Mouse (Mus musculus): ENCODE measurements around the gene Riox2. TPM values are rescaled to one million over a fixed set of nuclear protein-coding genes. Genes with fewer than 3 reads are reported as not detected.
A peak's percentile ranks its signal among the peaks of the same experiment; 100 is the strongest.

Riox2 gene
- polyA plus RNA-seq, 1 experiment from 2014 or later: 29.4 TPM

- peaks cover 16% of the 10 kb centered on the region for H3K36me3 ChIP-seq (ENCODE audit: control insufficient read depth, insufficient read depth, low read length)
- WGBS (ENCODE audit: insufficient replicate concordance): 76% methylated on average over 1 of the region's 1 CpGs
Observed at GRCm38 (mm10) chr16:59497947-59498346, 26.4 kb downstream of the Riox2 start.

GRCm38 (mm10) chr16:59499180-59499579 lies 27.6 kb downstream of the Riox2 start:
- H3K36me3 ChIP-seq (ENCODE audit: control insufficient read depth, insufficient read depth, low read length): peaks cover 10% of the 10 kb centered on the region
- ATAC-seq (replicated peaks; ENCODE audit: insufficient number of reproducible peaks, low FRiP score, low TSS enrichment): no peak
- H3K9ac ChIP-seq (ENCODE audit: low read depth, low read length): no peak overlapping the region
- H3K9me3 ChIP-seq (replicated peaks; ENCODE audit: control insufficient read depth, low read length): no peaks in the 10 kb centered on the region
- H3K4me3 ChIP-seq (ENCODE audit: low read depth, low read length): no peak overlapping the region
- no peak overlapping the region for H3K4me2 ChIP-seq
- 97% methylated on average over 3 of the region's 3 CpGs for WGBS (ENCODE audit: insufficient replicate concordance)
- H3K27ac ChIP-seq (ENCODE audit: low read depth, low read length): no peak overlapping the region
- H3K27me3 ChIP-seq (ENCODE audit: control insufficient read depth, insufficient read depth, low read length): no peaks in the 10 kb centered on the region
- 0 out of 2 replicates have a peak, but pooled peaks cover 2% of the 10 kb centered on the region for H3K4me1 ChIP-seq (ENCODE audit: control insufficient read depth, insufficient read depth, low read length)

More at GRCm38 (mm10) chr16:59497947-59498346, 26.4 kb downstream of the Riox2 start:
- H3K9ac ChIP-seq (ENCODE audit: low read depth, low read length): no peak overlapping the region
- H3K4me3 ChIP-seq (ENCODE audit: low read depth, low read length): no peak overlapping the region
- no peaks in the 10 kb centered on the region for H3K9me3 ChIP-seq (replicated peaks; ENCODE audit: control insufficient read depth, low read length)
- H3K4me1 ChIP-seq (ENCODE audit: control insufficient read depth, insufficient read depth, low read length): 0 out of 2 replicates have a peak, but pooled peaks cover 2% of the 10 kb centered on the region
- no peak overlapping the region for H3K4me2 ChIP-seq
- no peak for ATAC-seq (replicated peaks; ENCODE audit: insufficient number of reproducible peaks, low FRiP score, low TSS enrichment)
- H3K27me3 ChIP-seq (ENCODE audit: control insufficient read depth, insufficient read depth, low read length): no peaks in the 10 kb centered on the region
- no peak overlapping the region for H3K27ac ChIP-seq (ENCODE audit: low read depth, low read length)

- Histone ChIP-seq H3K9ac (ENCODE audit: low read depth, low read length) (no peak overlapping the region), H3K27ac (ENCODE audit: low read depth, low read length) (no peak overlapping the region), H3K27me3 (ENCODE audit: control insufficient read depth, insufficient read depth, low read length) (no peaks in the 10 kb centered on the region), H3K36me3 (ENCODE audit: control insufficient read depth, insufficient read depth, low read length) (peaks cover 17% of the 10 kb centered on the region), H3K9me3 (replicated peaks; ENCODE audit: control insufficient read depth, low read length) (no peaks in the 10 kb centered on the region), H3K4me2 (no peak overlapping the region), H3K4me1 (ENCODE audit: control insufficient read depth, insufficient read depth, low read length) (peaks cover 5% of the 10 kb centered on the region; the same call in 1 of the 2 replicates), H3K4me3 (ENCODE audit: low read depth, low read length) (no peak overlapping the region)
- WGBS (ENCODE audit: insufficient replicate concordance): 79% methylated on average over 5 of the region's 5 CpGs
- no peak for ATAC-seq (replicated peaks; ENCODE audit: insufficient number of reproducible peaks, low FRiP score, low TSS enrichment)
Observed at GRCm38 (mm10) chr16:59509830-59510229, 38.3 kb downstream of the Riox2 start.

- no peak overlapping the region for H3K4me2 ChIP-seq
- H3K9ac ChIP-seq (ENCODE audit: low read depth, low read length): no peak overlapping the region
- WGBS (ENCODE audit: insufficient replicate concordance): 87% methylated on average over 5 of the region's 5 CpGs
- peaks cover 28% of the 10 kb centered on the region for H3K4me1 ChIP-seq (ENCODE audit: control insufficient read depth, insufficient read depth, low read length)
- H3K4me3 ChIP-seq (ENCODE audit: low read depth, low read length): no peak overlapping the region
- ATAC-seq (replicated peaks; ENCODE audit: insufficient number of reproducible peaks, low FRiP score, low TSS enrichment): no peak
- no peaks in the 10 kb centered on the region for H3K9me3 ChIP-seq (replicated peaks; ENCODE audit: control insufficient read depth, low read length)
- peaks cover 6% of the 10 kb centered on the region for H3K36me3 ChIP-seq (ENCODE audit: control insufficient read depth, insufficient read depth, low read length)
- H3K27ac ChIP-seq (ENCODE audit: low read depth, low read length): no peak overlapping the region
- H3K27me3 ChIP-seq (ENCODE audit: control insufficient read depth, insufficient read depth, low read length): no peaks in the 10 kb centered on the region
Observed at GRCm38 (mm10) chr16:59515169-59515568, 43.6 kb downstream of the Riox2 start.

- Histone ChIP-seq H3K27ac (ENCODE audit: low read depth, low read length) (peak overlapping the region; percentile 95), H3K4me3 (ENCODE audit: low read depth, low read length) (no peak overlapping the region; the same call in 1 of the 2 replicates), H3K27me3 (ENCODE audit: control insufficient read depth, insufficient read depth, low read length) (no peaks in the 10 kb centered on the region), H3K4me1 (ENCODE audit: control insufficient read depth, insufficient read depth, low read length) (peaks cover 28% of the 10 kb centered on the region), H3K9ac (ENCODE audit: low read depth, low read length) (peak overlapping the region; percentile 34; the same call in 1 of the 2 replicates), H3K9me3 (replicated peaks; ENCODE audit: control insufficient read depth, low read length) (no peaks in the 10 kb centered on the region), H3K36me3 (ENCODE audit: control insufficient read depth, insufficient read depth, low read length) (peaks cover 2% of the 10 kb centered on the region; the same call in 1 of the 2 replicates), H3K4me2 (peak overlapping the region; percentile 52)
- 41% methylated on average over 10 of the region's 10 CpGs for WGBS (ENCODE audit: insufficient replicate concordance)
- peak; percentile 77 for ATAC-seq (replicated peaks; ENCODE audit: insufficient number of reproducible peaks, low FRiP score, low TSS enrichment)
Observed at GRCm38 (mm10) chr16:59516965-59517364, 45.4 kb downstream of the Riox2 start.

GRCm38 (mm10) chr16:59517447-59518219 lies 46.1 kb downstream of the Riox2 start:
- H3K27me3 ChIP-seq (ENCODE audit: control insufficient read depth, insufficient read depth, low read length): no peaks in the 10 kb centered on the region
- H3K9me3 ChIP-seq (replicated peaks; ENCODE audit: control insufficient read depth, low read length): no peaks in the 10 kb centered on the region
- 28% methylated on average over 15 of the region's 15 CpGs for WGBS (ENCODE audit: insufficient replicate concordance)
- H3K36me3 ChIP-seq (ENCODE audit: control insufficient read depth, insufficient read depth, low read length): peaks cover 4% of the 10 kb centered on the region
- peaks cover 28% of the 10 kb centered on the region for H3K4me1 ChIP-seq (ENCODE audit: control insufficient read depth, insufficient read depth, low read length)
- peak overlapping the region; percentile 95 for H3K27ac ChIP-seq (ENCODE audit: low read depth, low read length)
- no peak overlapping the region; the same call in 1 of the 2 replicates for H3K4me3 ChIP-seq (ENCODE audit: low read depth, low read length)
- ATAC-seq (replicated peaks; ENCODE audit: insufficient number of reproducible peaks, low FRiP score, low TSS enrichment): peak; percentile 86
- peak overlapping the region; percentile 52 for H3K4me2 ChIP-seq
- H3K9ac ChIP-seq (ENCODE audit: low read depth, low read length): no peak overlapping the region

- Histone ChIP-seq H3K4me1 (ENCODE audit: control insufficient read depth, insufficient read depth, low read length) (peaks cover 22% of the 10 kb centered on the region), H3K9ac (ENCODE audit: low read depth, low read length) (no peak overlapping the region), H3K27ac (ENCODE audit: low read depth, low read length) (no peak overlapping the region), H3K27me3 (ENCODE audit: control insufficient read depth, insufficient read depth, low read length) (no peaks in the 10 kb centered on the region), H3K36me3 (ENCODE audit: control insufficient read depth, insufficient read depth, low read length) (peaks cover 12% of the 10 kb centered on the region), H3K4me3 (ENCODE audit: low read depth, low read length) (no peak overlapping the region), H3K9me3 (replicated peaks; ENCODE audit: control insufficient read depth, low read length) (no peaks in the 10 kb centered on the region), H3K4me2 (no peak overlapping the region)
- no peak for ATAC-seq (replicated peaks; ENCODE audit: insufficient number of reproducible peaks, low FRiP score, low TSS enrichment)
- WGBS (ENCODE audit: insufficient replicate concordance): 80% methylated on average over 16 of the region's 16 CpGs
Observed at GRCm38 (mm10) chr16:59521752-59522423, 50.3 kb downstream of the Riox2 start.

- no peak overlapping the region for H3K4me3 ChIP-seq (ENCODE audit: low read depth, low read length)
- no peaks in the 10 kb centered on the region for H3K9me3 ChIP-seq (replicated peaks; ENCODE audit: control insufficient read depth, low read length)
- no peak overlapping the region for H3K4me2 ChIP-seq
- no peak for ATAC-seq (replicated peaks; ENCODE audit: insufficient number of reproducible peaks, low FRiP score, low TSS enrichment)
- no peak overlapping the region for H3K9ac ChIP-seq (ENCODE audit: low read depth, low read length)
- H3K27me3 ChIP-seq (ENCODE audit: control insufficient read depth, insufficient read depth, low read length): no peaks in the 10 kb centered on the region
- peaks cover 24% of the 10 kb centered on the region for H3K36me3 ChIP-seq (ENCODE audit: control insufficient read depth, insufficient read depth, low read length)
- no peaks in the 10 kb centered on the region for H3K4me1 ChIP-seq (ENCODE audit: control insufficient read depth, insufficient read depth, low read length)
- 78% methylated on average over 6 of the region's 6 CpGs for WGBS (ENCODE audit: insufficient replicate concordance)
- H3K27ac ChIP-seq (ENCODE audit: low read depth, low read length): no peak overlapping the region
Observed at GRCm38 (mm10) chr16:59526939-59527338, 55.4 kb downstream of the Riox2 start.
